Mouse (Mus musculus): ENCODE measurements around the gene Dhps. TPM values are rescaled to one million over a fixed set of nuclear protein-coding genes. Genes with fewer than 3 reads are reported as not detected.

The Dhps gene
- polyA plus RNA-seq, 1 experiment from 2014 or later = 67.8 TPM

DNA sequence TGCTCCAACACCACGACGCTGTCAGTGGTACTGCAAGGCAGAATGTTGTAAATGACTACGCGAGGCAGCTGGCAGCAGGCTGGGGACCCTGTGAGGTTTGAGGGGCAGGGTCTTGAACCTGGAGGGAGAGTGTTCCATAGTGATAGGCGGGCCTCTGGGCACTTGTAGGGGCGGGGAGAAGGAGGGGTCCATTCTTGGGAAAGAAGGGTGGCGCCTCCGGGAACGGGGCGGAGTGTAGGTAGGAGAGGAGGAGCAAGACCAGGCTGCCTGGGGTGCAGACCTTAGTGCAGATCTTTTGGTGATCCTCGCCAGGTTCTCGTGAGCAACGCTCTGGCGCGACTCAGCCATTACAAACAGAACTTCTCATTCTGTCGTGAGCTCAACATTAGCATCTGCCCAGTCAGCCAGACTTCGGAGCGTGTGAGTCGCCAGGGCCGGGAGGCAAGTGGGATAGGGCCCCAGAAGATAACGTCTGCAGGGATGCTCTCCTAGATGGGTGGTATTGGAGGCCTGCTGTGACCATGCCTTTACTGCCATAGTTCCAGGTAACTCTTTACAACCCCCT is 20.1 kb downstream of the Dhps start:
- H3K4me3 ChIP-seq (ENCODE audit: low read depth, low read length) = no peak overlapping the region
- ATAC-seq (ENCODE audit: low FRiP score) (no peak), DNase-seq (ENCODE audit: low spot score) (no peak)
- no peaks in the 10 kb centered on the region for H3K27me3 ChIP-seq (ENCODE audit: control insufficient read depth, insufficient read depth, low read length)
- H3K9me3 ChIP-seq (ENCODE audit: control insufficient read depth, low read length) = no peaks in the 10 kb centered on the region
- no peaks in the 10 kb centered on the region for H3K36me3 ChIP-seq (ENCODE audit: control insufficient read depth, insufficient read depth, low read length)
- no peak overlapping the region for H3K27ac ChIP-seq (ENCODE audit: low read depth, low read length)
- H3K4me2 ChIP-seq (replicated peaks; ENCODE audit: low read depth, low read length) = no peak overlapping the region
- no peak overlapping the region for H3K9ac ChIP-seq (ENCODE audit: low read depth, low read length)
- no peaks in the 10 kb centered on the region for H3K4me1 ChIP-seq (replicated peaks; ENCODE audit: control insufficient read depth, insufficient read depth, low read length)
- 36% methylated on average over 21 of the region's 21 CpGs for WGBS

DNA sequence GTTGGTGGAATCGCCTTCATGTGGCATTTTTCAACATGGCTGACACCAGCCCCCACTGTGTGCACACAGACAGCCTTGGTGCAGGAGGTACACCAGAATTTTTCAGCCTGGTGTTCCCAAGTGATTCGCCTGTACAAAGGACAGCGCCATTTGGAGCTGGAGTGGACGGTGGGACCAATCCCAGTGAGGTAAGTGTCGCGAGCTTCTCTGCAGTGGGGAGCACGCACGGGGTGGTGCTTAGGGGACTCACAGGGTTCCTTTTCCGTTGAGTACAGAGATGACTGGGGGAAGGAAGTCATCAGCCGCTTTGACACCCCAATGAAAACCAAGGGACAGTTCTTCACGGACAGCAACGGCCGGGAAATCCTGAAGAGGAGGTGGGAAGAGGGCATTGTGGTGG is 23.5 kb downstream of the Dhps start:
- Histone ChIP-seq H3K4me1 (replicated peaks; ENCODE audit: control insufficient read depth, insufficient read depth, low read length) (no peaks in the 10 kb centered on the region), H3K4me3 (ENCODE audit: low read depth, low read length) (no peak overlapping the region), H3K27me3 (ENCODE audit: control insufficient read depth, insufficient read depth, low read length) (no peaks in the 10 kb centered on the region), H3K36me3 (ENCODE audit: control insufficient read depth, insufficient read depth, low read length) (no peaks in the 10 kb centered on the region), H3K27ac (ENCODE audit: low read depth, low read length) (no peak overlapping the region), H3K4me2 (replicated peaks; ENCODE audit: low read depth, low read length) (no peak overlapping the region), H3K9me3 (ENCODE audit: control insufficient read depth, low read length) (no peaks in the 10 kb centered on the region), H3K9ac (ENCODE audit: low read depth, low read length) (no peak overlapping the region)
- ATAC-seq (ENCODE audit: low FRiP score) = no peak
- DNase-seq (ENCODE audit: low spot score) = no peak
- WGBS = 95% methylated on average over 13 of the region's 13 CpGs

DNA sequence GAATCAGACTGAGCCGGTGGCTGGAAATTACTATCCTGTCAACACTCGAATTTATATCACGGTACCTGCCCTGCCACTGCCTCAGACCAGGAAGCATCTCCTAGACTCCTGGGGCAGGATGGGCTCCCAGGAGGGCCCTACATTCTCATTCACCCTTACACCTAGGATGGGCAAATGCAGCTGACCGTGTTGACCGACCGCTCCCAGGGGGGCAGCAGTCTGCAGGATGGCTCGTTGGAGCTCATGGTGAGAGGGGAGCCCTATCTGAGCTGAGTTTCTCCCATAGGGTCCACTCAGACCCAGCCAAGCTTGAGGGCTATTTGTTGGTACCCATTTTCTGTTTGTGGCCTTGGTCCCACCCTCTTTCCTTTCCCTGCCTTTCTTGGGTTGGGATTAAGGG is 24.0 kb downstream of the Dhps start:
- whole genome bisulfite sequencing = 94% methylated on average over 7 of the region's 7 CpGs
- H3K4me3 ChIP-seq (ENCODE audit: low read depth, low read length) = no peak overlapping the region
- H3K27me3 ChIP-seq (ENCODE audit: control insufficient read depth, insufficient read depth, low read length) = no peaks in the 10 kb centered on the region
- H3K4me1 ChIP-seq (replicated peaks; ENCODE audit: control insufficient read depth, insufficient read depth, low read length) = no peaks in the 10 kb centered on the region
- ATAC-seq (ENCODE audit: low FRiP score) (no peak), DNase-seq (ENCODE audit: low spot score) (no peak)
- H3K27ac ChIP-seq (ENCODE audit: low read depth, low read length) = no peak overlapping the region
- no peak overlapping the region for H3K4me2 ChIP-seq (replicated peaks; ENCODE audit: low read depth, low read length)
- no peaks in the 10 kb centered on the region for H3K36me3 ChIP-seq (ENCODE audit: control insufficient read depth, insufficient read depth, low read length)
- H3K9ac ChIP-seq (ENCODE audit: low read depth, low read length) = no peak overlapping the region
- H3K9me3 ChIP-seq (ENCODE audit: control insufficient read depth, low read length) = no peaks in the 10 kb centered on the region

DNA sequence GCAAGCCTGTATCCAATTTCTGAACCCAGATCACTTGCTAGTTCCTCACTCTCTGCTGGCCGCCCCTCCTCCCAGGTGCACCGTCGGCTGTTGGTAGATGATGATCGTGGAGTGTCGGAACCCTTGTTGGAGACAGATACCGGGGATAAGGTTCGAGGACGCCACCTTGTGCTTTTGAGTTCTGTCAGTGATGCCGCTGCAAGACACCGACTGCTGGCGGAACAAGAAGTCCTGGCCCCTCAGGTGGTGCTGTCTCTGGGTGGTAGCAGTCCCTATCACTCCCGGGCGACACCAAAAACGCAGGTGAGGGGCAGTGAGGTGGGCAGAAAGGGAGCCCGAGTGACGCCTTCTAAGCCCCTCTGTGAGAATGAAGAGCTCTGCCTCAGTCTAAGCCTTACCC is 24.6 kb downstream of the Dhps start:
- no peak overlapping the region for H3K9ac ChIP-seq (ENCODE audit: low read depth, low read length)
- H3K4me2 ChIP-seq (replicated peaks; ENCODE audit: low read depth, low read length) = no peak overlapping the region
- H3K4me1 ChIP-seq (replicated peaks; ENCODE audit: control insufficient read depth, insufficient read depth, low read length) = no peaks in the 10 kb centered on the region
- no peak overlapping the region for H3K4me3 ChIP-seq (ENCODE audit: low read depth, low read length)
- no peaks in the 10 kb centered on the region for H3K9me3 ChIP-seq (ENCODE audit: control insufficient read depth, low read length)
- H3K27ac ChIP-seq (ENCODE audit: low read depth, low read length) = no peak overlapping the region
- no peaks in the 10 kb centered on the region for H3K36me3 ChIP-seq (ENCODE audit: control insufficient read depth, insufficient read depth, low read length)
- ATAC-seq (ENCODE audit: low FRiP score) (no peak), DNase-seq (ENCODE audit: low spot score) (no peak)
- no peaks in the 10 kb centered on the region for H3K27me3 ChIP-seq (ENCODE audit: control insufficient read depth, insufficient read depth, low read length)
- 93% methylated on average over 16 of the region's 16 CpGs for WGBS

DNA sequence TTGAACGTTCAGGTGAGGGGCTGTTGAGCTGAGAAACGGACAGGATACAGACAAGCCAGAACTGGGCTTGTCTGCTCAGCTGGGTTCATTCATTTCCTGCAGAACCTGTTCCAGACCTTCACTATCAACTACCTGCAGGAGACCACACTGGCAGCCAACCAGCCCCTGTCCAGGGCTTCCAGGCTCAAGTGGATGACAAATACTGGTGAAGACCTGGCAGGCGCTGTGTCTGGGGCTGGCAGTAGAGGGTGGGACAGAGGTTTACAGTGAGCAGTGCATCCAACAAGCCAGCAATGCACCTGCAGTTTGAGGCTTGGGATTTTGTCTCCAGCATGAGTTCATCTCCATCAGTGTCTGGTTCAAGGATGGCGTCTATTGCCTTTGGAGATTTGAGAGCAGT is 25.3 kb downstream of the Dhps start:
- H3K9ac ChIP-seq (ENCODE audit: low read depth, low read length) = no peak overlapping the region
- no peak overlapping the region for H3K4me3 ChIP-seq (ENCODE audit: low read depth, low read length)
- no peak for ATAC-seq (ENCODE audit: low FRiP score)
- no peak for DNase-seq (ENCODE audit: low spot score)
- H3K9me3 ChIP-seq (ENCODE audit: control insufficient read depth, low read length) = no peaks in the 10 kb centered on the region
- no peaks in the 10 kb centered on the region for H3K36me3 ChIP-seq (ENCODE audit: control insufficient read depth, insufficient read depth, low read length)
- no peak overlapping the region for H3K4me2 ChIP-seq (replicated peaks; ENCODE audit: low read depth, low read length)
- H3K4me1 ChIP-seq (replicated peaks; ENCODE audit: control insufficient read depth, insufficient read depth, low read length) = no peaks in the 10 kb centered on the region
- H3K27me3 ChIP-seq (ENCODE audit: control insufficient read depth, insufficient read depth, low read length) = no peaks in the 10 kb centered on the region
- 91% methylated on average over 4 of the region's 4 CpGs for WGBS
- no peak overlapping the region for H3K27ac ChIP-seq (ENCODE audit: low read depth, low read length)

DNA sequence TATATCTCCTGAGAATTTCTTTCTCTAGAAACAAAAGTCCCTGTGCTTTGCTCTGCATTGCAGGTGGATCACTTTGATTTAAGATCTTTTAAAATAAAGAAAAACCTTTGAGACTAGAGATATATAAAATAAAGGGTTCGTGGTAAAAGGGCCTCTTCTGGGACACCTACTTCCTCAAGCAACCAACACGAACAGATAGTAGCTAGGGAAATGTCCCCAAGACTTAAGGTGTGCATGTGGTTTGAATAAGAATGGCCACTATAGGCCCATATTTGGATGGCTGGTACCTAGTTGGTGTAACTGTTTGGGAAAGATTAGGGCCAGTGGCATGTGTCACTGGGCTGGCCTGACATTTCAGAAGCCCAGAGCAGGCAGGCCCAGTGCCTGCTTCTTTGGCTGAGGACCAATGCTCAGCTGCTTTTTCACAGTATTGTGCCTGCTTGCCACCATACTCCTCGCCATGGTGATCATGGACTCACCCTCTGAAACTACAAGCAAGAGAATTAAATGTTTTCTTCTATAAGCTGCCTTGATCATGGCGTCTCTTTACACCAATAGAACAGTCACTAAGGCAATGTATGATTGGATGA is 28.6 kb downstream of the Dhps start:
- Histone ChIP-seq H3K27ac (ENCODE audit: low read depth, low read length) (no peak overlapping the region), H3K4me2 (replicated peaks; ENCODE audit: low read depth, low read length) (no peak overlapping the region), H3K4me1 (replicated peaks; ENCODE audit: control insufficient read depth, insufficient read depth, low read length) (no peaks in the 10 kb centered on the region), H3K36me3 (ENCODE audit: control insufficient read depth, insufficient read depth, low read length) (no peaks in the 10 kb centered on the region), H3K27me3 (ENCODE audit: control insufficient read depth, insufficient read depth, low read length) (no peaks in the 10 kb centered on the region), H3K4me3 (ENCODE audit: low read depth, low read length) (no peak overlapping the region), H3K9me3 (ENCODE audit: control insufficient read depth, low read length) (no peaks in the 10 kb centered on the region), H3K9ac (ENCODE audit: low read depth, low read length) (no peak overlapping the region)
- ATAC-seq (ENCODE audit: low FRiP score) (no peak), DNase-seq (ENCODE audit: low spot score) (no peak)
- 90% methylated on average over 4 of the region's 4 CpGs for WGBS

DNA sequence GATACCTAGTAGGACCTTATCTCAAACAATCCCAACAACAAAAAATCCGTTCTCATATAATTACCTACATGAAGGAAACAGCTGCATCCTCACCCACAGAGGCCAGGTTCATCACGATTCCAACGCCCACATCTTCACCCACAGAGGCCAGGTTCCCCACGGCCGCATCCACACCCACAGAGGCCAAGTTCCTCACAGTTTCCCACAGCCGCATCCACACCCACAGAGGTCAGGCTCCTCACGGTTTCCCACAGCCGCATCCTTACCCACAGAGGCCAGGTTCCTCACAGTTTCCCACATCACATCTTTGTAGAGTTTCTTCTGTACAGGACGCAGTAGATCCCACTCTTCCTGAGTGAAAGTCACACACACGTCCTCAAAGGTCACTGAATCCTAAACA is 41.7 kb downstream of the Dhps start:
- Histone ChIP-seq H3K4me1 (replicated peaks; ENCODE audit: control insufficient read depth, insufficient read depth, low read length) (no peaks in the 10 kb centered on the region), H3K27me3 (ENCODE audit: control insufficient read depth, insufficient read depth, low read length) (no peaks in the 10 kb centered on the region), H3K9me3 (ENCODE audit: control insufficient read depth, low read length) (no peaks in the 10 kb centered on the region), H3K36me3 (ENCODE audit: control insufficient read depth, insufficient read depth, low read length) (no peaks in the 10 kb centered on the region), H3K9ac (ENCODE audit: low read depth, low read length) (no peak overlapping the region), H3K27ac (ENCODE audit: low read depth, low read length) (no peak overlapping the region), H3K4me3 (ENCODE audit: low read depth, low read length) (no peak overlapping the region), H3K4me2 (replicated peaks; ENCODE audit: low read depth, low read length) (no peak overlapping the region)
- DNase-seq (ENCODE audit: low spot score) (no peak), ATAC-seq (ENCODE audit: low FRiP score) (no peak)
- 94% methylated on average over 10 of the region's 10 CpGs for WGBS

DNA sequence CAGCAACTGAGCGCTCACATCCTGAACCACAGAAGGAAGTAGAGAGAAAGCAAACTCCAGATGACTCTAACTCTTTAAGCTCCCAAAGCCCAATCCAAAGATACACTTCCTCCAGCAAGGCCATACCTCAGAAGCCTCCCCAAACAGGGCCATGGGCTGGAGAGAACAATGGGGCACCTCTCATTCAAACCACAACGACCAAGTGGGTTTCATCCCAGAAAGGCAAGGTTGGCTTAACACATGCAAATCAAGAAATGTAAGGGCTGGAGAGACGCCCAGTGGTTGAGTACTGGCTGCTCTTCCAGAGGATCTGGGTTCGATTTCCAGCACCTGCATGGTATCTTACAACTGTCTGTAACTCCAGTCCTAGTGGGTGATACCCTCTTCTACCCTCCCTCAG is 43.9 kb downstream of the Dhps start:
- H3K36me3 ChIP-seq (ENCODE audit: control insufficient read depth, insufficient read depth, low read length) = no peaks in the 10 kb centered on the region
- no peak for DNase-seq (ENCODE audit: low spot score)
- H3K9me3 ChIP-seq (ENCODE audit: control insufficient read depth, low read length) = no peaks in the 10 kb centered on the region
- no peak overlapping the region for H3K27ac ChIP-seq (ENCODE audit: low read depth, low read length)
- no peak for ATAC-seq (ENCODE audit: low FRiP score)
- no peak overlapping the region for H3K4me3 ChIP-seq (ENCODE audit: low read depth, low read length)
- H3K4me1 ChIP-seq (replicated peaks; ENCODE audit: control insufficient read depth, insufficient read depth, low read length) = no peaks in the 10 kb centered on the region
- H3K4me2 ChIP-seq (replicated peaks; ENCODE audit: low read depth, low read length) = no peak overlapping the region
- 76% methylated on average over 4 of the region's 4 CpGs for WGBS
- no peaks in the 10 kb centered on the region for H3K27me3 ChIP-seq (ENCODE audit: control insufficient read depth, insufficient read depth, low read length)
- no peak overlapping the region for H3K9ac ChIP-seq (ENCODE audit: low read depth, low read length)

DNA sequence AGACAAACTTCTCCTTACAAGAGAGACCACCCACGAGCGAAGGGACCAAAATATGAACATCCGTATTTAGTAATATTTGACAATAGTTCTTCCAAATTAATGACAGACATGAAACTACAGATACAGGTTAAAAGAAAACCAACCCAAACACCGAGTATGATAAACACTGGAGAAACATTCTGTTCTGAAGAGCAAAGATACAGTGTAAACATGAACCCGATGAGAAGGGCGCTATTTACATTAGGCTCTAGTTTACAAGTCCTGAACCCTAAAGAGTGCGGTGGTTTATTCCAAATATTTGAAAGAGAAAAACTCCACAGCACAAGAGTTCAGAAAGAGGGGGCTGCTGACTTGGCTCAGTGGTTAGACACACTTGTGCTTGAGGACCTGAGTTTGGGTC is 45.4 kb downstream of the Dhps start:
- H3K4me1 ChIP-seq (replicated peaks; ENCODE audit: control insufficient read depth, insufficient read depth, low read length) = no peaks in the 10 kb centered on the region
- H3K27ac ChIP-seq (ENCODE audit: low read depth, low read length) = no peak overlapping the region
- ATAC-seq (ENCODE audit: low FRiP score) = no peak
- H3K4me2 ChIP-seq (replicated peaks; ENCODE audit: low read depth, low read length) = no peak overlapping the region
- H3K27me3 ChIP-seq (ENCODE audit: control insufficient read depth, insufficient read depth, low read length) = no peaks in the 10 kb centered on the region
- H3K4me3 ChIP-seq (ENCODE audit: low read depth, low read length) = no peak overlapping the region
- H3K9me3 ChIP-seq (ENCODE audit: control insufficient read depth, low read length) = no peaks in the 10 kb centered on the region
- DNase-seq (ENCODE audit: low spot score) = no peak
- no peaks in the 10 kb centered on the region for H3K36me3 ChIP-seq (ENCODE audit: control insufficient read depth, insufficient read depth, low read length)
- 93% methylated on average over 7 of the region's 7 CpGs for WGBS
- no peak overlapping the region for H3K9ac ChIP-seq (ENCODE audit: low read depth, low read length)
